Comparison of ENCODE assay signal across 9 mouse cellular contexts in the genomic region with DNA sequence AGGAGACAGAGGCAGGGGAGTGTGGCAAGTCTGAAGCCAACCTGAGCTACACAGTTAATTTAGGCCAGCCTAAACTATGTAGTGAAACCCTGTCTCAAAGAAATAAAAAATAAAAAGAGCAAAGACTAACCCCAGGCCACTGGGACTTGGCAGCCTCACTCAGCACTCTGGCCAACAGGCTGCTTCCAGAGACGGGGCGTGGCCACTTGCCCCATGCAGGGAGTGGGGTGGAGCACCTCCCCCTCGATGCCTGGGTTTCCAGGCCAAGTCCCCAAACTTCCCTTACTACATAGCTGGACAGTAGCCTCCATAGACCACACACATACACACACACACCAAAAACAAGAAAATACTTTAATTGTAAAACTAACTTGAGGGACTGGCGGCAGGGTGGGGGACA. TPM values are rescaled to one million over a fixed set of nuclear protein-coding genes. Genes with fewer than 3 reads are reported as not detected.
DNase-seq lines count a peak whose midpoint lies in the region; ATAC-seq and TF ChIP-seq lines count a peak whose summit lies in the region.
"Had no signal": no experiment of that assay in that cellular context is flagged by ENCODE, and none has a peak within 500 bp of the region (broad histone marks: within the 10 kb centered on the region; RNA-seq: fewer than 3 reads in every experiment).

No protein-coding gene starts in this region.

- no peaks in the 10 kb centered on the region for H3K27me3 ChIP-seq in midbrain, postnatal 0 days (ENCODE audit: insufficient read depth, low read length)
- no peaks in the 10 kb centered on the region for H3K27me3 ChIP-seq in midbrain, embryonic 10.5 days (ENCODE audit: low read depth, poor library complexity, severe bottlenecking)
- H3K27me3 ChIP-seq in kidney, adult 2 months (replicated peaks; ENCODE audit: control insufficient read depth, insufficient read depth, low read length): no peaks in the 10 kb centered on the region
- no peaks in the 10 kb centered on the region for H3K27me3 ChIP-seq in forebrain, postnatal 0 days (ENCODE audit: insufficient read depth, low read length)

- DNase-seq in midbrain, postnatal 0 days (ENCODE audit: low spot score): peak; percentile 28
- DNase-seq in midbrain, embryonic 10.5 days (ENCODE audit: low spot score): no peak
- peak; percentile 73 for DNase-seq in fibroblast of lung, adult 2 months (ENCODE audit: low read depth)
- peak; percentile 90 for DNase-seq in kidney, adult 2 months
- DNase-seq in forebrain, postnatal 0 days: no peak

- no peak overlapping the region for H3K9ac ChIP-seq in midbrain, postnatal 0 days (replicated peaks; ENCODE audit: low read length, poor library complexity, severe bottlenecking)
- H3K9ac ChIP-seq in forebrain, postnatal 0 days: no peak overlapping the region

- no peak for ATAC-seq in midbrain, postnatal 0 days (ENCODE audit: low FRiP score)
- ATAC-seq in megakaryocyte progenitor cell, adult 5-6 weeks (replicated peaks; ENCODE audit: poor library complexity): peak; percentile 38; the same call in 1 of the 2 replicates
- no peak for ATAC-seq in forebrain, postnatal 0 days
- no peak for ATAC-seq in granulocyte monocyte progenitor cell, adult 5-6 weeks (replicated peaks; ENCODE audit: poor library complexity, severe bottlenecking)

- no peak for TF ChIP-seq POLR2A in kidney, adult 2 months (IDR thresholded peaks at IDR 0.05; ENCODE audit: low read depth, low read length)

- no peak for TF ChIP-seq CTCF in midbrain, postnatal 0 days (IDR thresholded peaks at IDR 0.05)
- no peak for TF ChIP-seq CTCF in kidney, adult 2 months (conservative IDR thresholded peaks at IDR 0.05; ENCODE audit: insufficient read depth, insufficient read length, low read depth, low read length)
- no peak for TF ChIP-seq CTCF in forebrain, postnatal 0 days (IDR thresholded peaks at IDR 0.05; ENCODE audit: low read depth)

- 71% methylated on average over 4 of the region's 4 CpGs for WGBS in midbrain, postnatal 0 days
- WGBS in midbrain, embryonic 10.5 days: 57% methylated on average over 4 of the region's 4 CpGs
- WGBS in kidney, adult 2 months: 21% methylated on average over 4 of the region's 4 CpGs
- WGBS in forebrain, postnatal 0 days: 56% methylated on average over 4 of the region's 4 CpGs

- peaks cover 29% of the 10 kb centered on the region for H3K36me3 ChIP-seq in midbrain, postnatal 0 days (ENCODE audit: insufficient read depth, low read length)
- H3K36me3 ChIP-seq in midbrain, embryonic 10.5 days: peaks cover 56% of the 10 kb centered on the region
- no peaks in the 10 kb centered on the region; the same call in 1 of the 2 replicates for H3K36me3 ChIP-seq in kidney, adult 2 months (ENCODE audit: control insufficient read depth, insufficient read depth, low read length)
- H3K36me3 ChIP-seq in forebrain, postnatal 0 days (ENCODE audit: insufficient read depth): peaks cover 44% of the 10 kb centered on the region

- H3K9me3 ChIP-seq in midbrain, postnatal 0 days (ENCODE audit: low read length): no peaks in the 10 kb centered on the region
- 0 out of 2 replicates have a peak, but pooled peaks cover under 1% of the 10 kb centered on the region for H3K9me3 ChIP-seq in midbrain, embryonic 10.5 days (replicated peaks)
- H3K9me3 ChIP-seq in forebrain, postnatal 0 days (ENCODE audit: low read length): no peaks in the 10 kb centered on the region

- no peak overlapping the region for H3K27ac ChIP-seq in midbrain, postnatal 0 days (ENCODE audit: low read depth, low read length)
- H3K27ac ChIP-seq in midbrain, embryonic 10.5 days (replicated peaks): no peak overlapping the region
- peak overlapping the region; percentile 24; the same call in 1 of the 2 replicates for H3K27ac ChIP-seq in kidney, adult 2 months (ENCODE audit: insufficient read depth, low read depth, low read length)
- no peak overlapping the region for H3K27ac ChIP-seq in forebrain, postnatal 0 days (ENCODE audit: low read depth, low read length)
- H3K27ac ChIP-seq: macrophage had no signal

- no peak overlapping the region for H3K4me3 ChIP-seq in midbrain, postnatal 0 days (ENCODE audit: low read depth, low read length)
- H3K4me3 ChIP-seq in midbrain, embryonic 10.5 days: no peak overlapping the region
- H3K4me3 ChIP-seq in kidney, adult 2 months (ENCODE audit: insufficient read depth, low read depth, low read length): no peak overlapping the region
- H3K4me3 ChIP-seq in forebrain, postnatal 0 days (ENCODE audit: low read depth, low read length): no peak overlapping the region

- no peak overlapping the region for H3K4me2 ChIP-seq in midbrain, postnatal 0 days (ENCODE audit: low read depth, low read length, poor library complexity, severe bottlenecking)
- no peak overlapping the region for H3K4me2 ChIP-seq in forebrain, postnatal 0 days (ENCODE audit: low read depth)

- H3K4me1 ChIP-seq in midbrain, postnatal 0 days (ENCODE audit: insufficient read depth, low read length): no peaks in the 10 kb centered on the region
- peaks cover 14% of the 10 kb centered on the region for H3K4me1 ChIP-seq in midbrain, embryonic 10.5 days
- H3K4me1 ChIP-seq in kidney, adult 2 months (ENCODE audit: control insufficient read depth, insufficient read depth, low read length): no peaks in the 10 kb centered on the region
- no peaks in the 10 kb centered on the region for H3K4me1 ChIP-seq in forebrain, postnatal 0 days (ENCODE audit: insufficient read depth)

RNA-seq across cellular contexts. Expression of gene Nccrp1, which starts 11.4 kb away (rescaled TPM):
- total RNA-seq in midbrain, postnatal 0 days (2014; rRNA removed): 1.4 TPM in 1 of 2 replicates, not detected in the other
- polyA plus RNA-seq in midbrain, postnatal 0 days (2015; fragmentation: Nextera tagmentation; extraction: Ambion mirVana): 0.16 and 0.47 TPM in 2 replicates
- polyA plus RNA-seq in midbrain, embryonic 10.5 days (2016; fragmentation: Nextera tagmentation; extraction: Ambion mirVana): 0.14 and 0.20 TPM in 2 replicates
- 57.2 and 85.4 TPM in 2 replicates for polyA plus RNA-seq in kidney, adult 2 months (2012; rRNA removed)
- not detected in 2 replicates for total RNA-seq in megakaryocyte progenitor cell, adult 5-6 weeks (2015)
- total RNA-seq in megakaryocyte progenitor cell, adult 5-6 weeks (2017): not detected in 2 replicates
- total RNA-seq in forebrain, postnatal 0 days (2014; rRNA removed): 0.10 and 0.15 TPM in 2 replicates
- 0.09 TPM in 1 of 2 replicates, not detected in the other for polyA plus RNA-seq in forebrain, postnatal 0 days (2015; fragmentation: Nextera tagmentation; extraction: Ambion mirVana)
- not detected in 2 replicates for total RNA-seq in granulocyte monocyte progenitor cell, adult 5-6 weeks (2014; fragmentation: Nextera tagmentation)
- not detected in 2 replicates for total RNA-seq in granulocyte monocyte progenitor cell, adult 5-6 weeks (2017)
- polyA plus RNA-seq: macrophage; stomach, embryonic 14.5 days had no signal

RNA-seq across cellular contexts. Expression of gene Sycn, which starts 17.8 kb away (rescaled TPM):
- total RNA-seq in midbrain, postnatal 0 days (2014; rRNA removed): not detected in 2 replicates
- polyA plus RNA-seq in midbrain, postnatal 0 days (2015; fragmentation: Nextera tagmentation; extraction: Ambion mirVana): not detected in 2 replicates
- polyA plus RNA-seq in midbrain, embryonic 10.5 days (2016; fragmentation: Nextera tagmentation; extraction: Ambion mirVana): not detected in 2 replicates
- 12.4 and 13.3 TPM in 2 replicates for polyA plus RNA-seq in kidney, adult 2 months (2012; rRNA removed)
- not detected in 2 replicates for total RNA-seq in megakaryocyte progenitor cell, adult 5-6 weeks (2015)
- not detected in 2 replicates for total RNA-seq in megakaryocyte progenitor cell, adult 5-6 weeks (2017)
- total RNA-seq in forebrain, postnatal 0 days (2014; rRNA removed): not detected in 2 replicates
- polyA plus RNA-seq in forebrain, postnatal 0 days (2015; fragmentation: Nextera tagmentation; extraction: Ambion mirVana): not detected in 2 replicates
- total RNA-seq in granulocyte monocyte progenitor cell, adult 5-6 weeks (2014; fragmentation: Nextera tagmentation): not detected in 2 replicates
- not detected in 2 replicates for total RNA-seq in granulocyte monocyte progenitor cell, adult 5-6 weeks (2017)
- polyA plus RNA-seq: macrophage had no signal

RNA-seq across cellular contexts. Expression of gene Ifnl3, which starts 35.9 kb away (rescaled TPM):
- total RNA-seq in midbrain, postnatal 0 days (2014; rRNA removed): not detected in 2 replicates
- not detected in 2 replicates for polyA plus RNA-seq in midbrain, postnatal 0 days (2015; fragmentation: Nextera tagmentation; extraction: Ambion mirVana)
- polyA plus RNA-seq in midbrain, embryonic 10.5 days (2016; fragmentation: Nextera tagmentation; extraction: Ambion mirVana): not detected in 2 replicates
- not detected in 2 replicates for polyA plus RNA-seq in kidney, adult 2 months (2012; rRNA removed)
- not detected in 2 replicates for total RNA-seq in megakaryocyte progenitor cell, adult 5-6 weeks (2015)
- total RNA-seq in megakaryocyte progenitor cell, adult 5-6 weeks (2017): not detected in 2 replicates
- total RNA-seq in forebrain, postnatal 0 days (2014; rRNA removed): not detected in 2 replicates
- polyA plus RNA-seq in forebrain, postnatal 0 days (2015; fragmentation: Nextera tagmentation; extraction: Ambion mirVana): not detected in 2 replicates
- not detected in 2 replicates for total RNA-seq in granulocyte monocyte progenitor cell, adult 5-6 weeks (2014; fragmentation: Nextera tagmentation)
- not detected in 2 replicates for total RNA-seq in granulocyte monocyte progenitor cell, adult 5-6 weeks (2017)
- polyA plus RNA-seq: macrophage; stomach, embryonic 14.5 days had no signal

RNA-seq across cellular contexts. Expression of gene Samd4b, which starts 39.5 kb away (rescaled TPM):
- total RNA-seq in midbrain, postnatal 0 days (2014; rRNA removed): 48.2 and 56.0 TPM in 2 replicates
- 17.6 and 19.2 TPM in 2 replicates for polyA plus RNA-seq in midbrain, postnatal 0 days (2015; fragmentation: Nextera tagmentation; extraction: Ambion mirVana)
- polyA plus RNA-seq in midbrain, embryonic 10.5 days (2016; fragmentation: Nextera tagmentation; extraction: Ambion mirVana): 29.2 and 30.5 TPM in 2 replicates
- polyA plus RNA-seq in kidney, adult 2 months (2012; rRNA removed): 67.0 and 79.0 TPM in 2 replicates
- total RNA-seq in megakaryocyte progenitor cell, adult 5-6 weeks (2015): 20.7 TPM in 2 replicates
- total RNA-seq in megakaryocyte progenitor cell, adult 5-6 weeks (2017): 2.7 and 4.3 TPM in 2 replicates
- 35.2 and 49.1 TPM in 2 replicates for total RNA-seq in forebrain, postnatal 0 days (2014; rRNA removed)
- polyA plus RNA-seq in forebrain, postnatal 0 days (2015; fragmentation: Nextera tagmentation; extraction: Ambion mirVana): 21.4 and 23.3 TPM in 2 replicates
- 17.5 and 25.0 TPM in 2 replicates for total RNA-seq in granulocyte monocyte progenitor cell, adult 5-6 weeks (2014; fragmentation: Nextera tagmentation)
- total RNA-seq in granulocyte monocyte progenitor cell, adult 5-6 weeks (2017): 3.4 and 3.9 TPM in 2 replicates

RNA-seq across cellular contexts. Expression of gene Pak4, which starts 39.5 kb away (rescaled TPM):
- 13.3 and 19.8 TPM in 2 replicates for total RNA-seq in midbrain, postnatal 0 days (2014; rRNA removed)
- 8.9 and 9.6 TPM in 2 replicates for polyA plus RNA-seq in midbrain, postnatal 0 days (2015; fragmentation: Nextera tagmentation; extraction: Ambion mirVana)
- 60.9 and 66.4 TPM in 2 replicates for polyA plus RNA-seq in midbrain, embryonic 10.5 days (2016; fragmentation: Nextera tagmentation; extraction: Ambion mirVana)
- 36.9 and 41.8 TPM in 2 replicates for polyA plus RNA-seq in kidney, adult 2 months (2012; rRNA removed)
- total RNA-seq in megakaryocyte progenitor cell, adult 5-6 weeks (2015): 5.6 and 6.4 TPM in 2 replicates
- 3.3 and 3.9 TPM in 2 replicates for total RNA-seq in megakaryocyte progenitor cell, adult 5-6 weeks (2017)
- total RNA-seq in forebrain, postnatal 0 days (2014; rRNA removed): 11.5 and 11.9 TPM in 2 replicates
- 7.4 and 11.5 TPM in 2 replicates for polyA plus RNA-seq in forebrain, postnatal 0 days (2015; fragmentation: Nextera tagmentation; extraction: Ambion mirVana)
- total RNA-seq in granulocyte monocyte progenitor cell, adult 5-6 weeks (2014; fragmentation: Nextera tagmentation): 3.2 and 3.7 TPM in 2 replicates
- total RNA-seq in granulocyte monocyte progenitor cell, adult 5-6 weeks (2017): 3.4 and 6.4 TPM in 2 replicates

Comparison
In these comparisons a context has a peak if more than half of its experiments do, and no peak if none do; other contexts are left out.
1. DNase-seq: peak in midbrain, postnatal 0 days (single experiment), fibroblast of lung, adult 2 months (single experiment) and kidney, adult 2 months (single experiment); none in midbrain, embryonic 10.5 days (single experiment) and forebrain, postnatal 0 days (single experiment).